Mouse (Mus musculus) left cerebral cortex, adult 2 months (tissue): ENCODE measurements around the gene Phf6. TPM values are rescaled to one million over a fixed set of nuclear protein-coding genes. Genes with fewer than 3 reads are reported as not detected.
"Not testable (repeated sequence)": the region's sequence is repeated elsewhere in the genome, so short reads cannot be mapped to it uniquely, and the experiment has no call there.

Source experiments
- DNase-seq, 2 experiments: peaks; one replicate each; pipeline ENCODE4 v3.0.0; 2021 to 2022; ENCODE audit warnings: low spot score in 2 of 2, mixed read lengths in 1 of 2; ENCODE audit errors: extremely low spot score in 1 of 2
- H3K27ac ChIP-seq: fragments of 200-600 bp; 2 replicates; pipeline ENCODE4 v1.8.1; 2022
- H3K4me3 ChIP-seq: fragments of 200-600 bp; 2 replicates; pipeline ENCODE4 v1.8.1; 2022
- CTCF ChIP-seq: fragments of 200-600 bp; IDR thresholded peaks from 2 replicates; pipeline ENCODE4 v1.8.1; 2022; ENCODE audit warnings: antibody characterized with exemption, mild to moderate bottlenecking, moderate library complexity
- intact Hi-C: fragments of 180-260 bp; cut with DNase I; formaldehyde crosslinking; loops from one replicate; pipeline ENCODE4 v1.15.1; 2025
- total RNA-seq, 2 experiments: library from RNA; stranded (reverse); gene quantifications; 2 replicates each; pipeline ENCODE4 v1.2.3; 2021

The Phf6 gene
- total RNA-seq, 2 experiments from 2014 or later = 17.0 to 17.2 TPM

DNA sequence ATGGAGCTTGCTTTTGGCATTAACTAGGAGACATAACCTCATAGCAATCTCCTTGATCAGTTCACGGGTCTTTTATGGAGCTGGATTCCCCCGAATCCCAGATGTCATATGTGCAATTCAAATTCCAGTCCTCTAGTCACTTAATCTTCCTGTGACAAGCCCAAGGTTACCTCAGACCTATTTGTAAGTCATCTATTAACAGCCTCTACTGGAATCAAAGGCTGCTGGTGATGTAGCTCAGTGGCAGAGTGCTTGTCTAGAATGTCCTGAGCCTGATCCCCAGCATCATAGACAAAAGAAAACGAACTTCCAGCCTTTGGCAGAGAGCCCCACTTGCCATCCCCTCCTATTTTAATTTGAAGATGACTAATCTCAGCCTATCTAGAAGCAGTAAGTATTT, 69.3 kb downstream of the Phf6 start:
- no peak overlapping the region for H3K4me3 ChIP-seq
- DNase-seq = no peak
- no peak for TF ChIP-seq CTCF
- no peak overlapping the region for H3K27ac ChIP-seq
- intact Hi-C loops = no loop called here

GRCm38 (mm10) chrX:52987905-52988783, 76.1 kb downstream of the Phf6 start, which contains the start of gene Hprt:
Gene Hprt, plus strand, starts transcription at chrX:52988137.
- peak; percentile 81 to 86 for DNase-seq
- intact Hi-C loops = no loop called here
- TF ChIP-seq CTCF = no peak

GRCm38 (mm10) chrX:52994726-52995125, 82.7 kb downstream of the Phf6 start:
- H3K4me3 ChIP-seq, DNase-seq, H3K27ac ChIP-seq, intact Hi-C loops: not testable (repeated sequence)

More at GRCm38 (mm10) chrX:52987905-52988783, 76.1 kb downstream of the Phf6 start, which contains the start of gene Hprt:
- peak within 1 kb of the TSS; percentile 54 for H3K4me3 ChIP-seq
- H3K27ac ChIP-seq = peak within 1 kb of the TSS; percentile 86

DNA sequence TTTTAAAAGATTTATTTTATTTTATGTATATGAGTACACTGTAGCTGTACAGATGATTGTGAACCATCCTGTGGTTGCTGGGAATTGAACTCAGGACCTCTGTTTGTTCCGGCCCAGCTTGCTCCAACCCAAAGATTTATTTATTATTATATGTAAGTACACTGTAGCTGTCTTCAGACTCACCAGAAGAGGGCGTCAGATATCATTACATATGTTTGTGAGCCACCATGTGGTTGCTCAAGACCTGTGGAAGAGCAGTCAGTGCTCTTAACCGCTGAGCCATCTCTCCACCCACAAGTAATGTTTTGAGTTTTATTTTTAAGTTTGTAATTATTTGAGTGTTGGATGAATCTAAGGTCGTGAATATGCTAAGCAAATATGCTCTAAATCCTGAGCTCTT, 92.8 kb downstream of the Phf6 start:
- H3K27ac ChIP-seq, DNase-seq, H3K4me3 ChIP-seq: not testable (repeated sequence)
- intact Hi-C loops = loop anchor here (5.0 kb wide), 1 partner anchor 247 kb away; no protein-coding TSS in a partner anchor
- peak; percentile 20 for TF ChIP-seq CTCF

DNA sequence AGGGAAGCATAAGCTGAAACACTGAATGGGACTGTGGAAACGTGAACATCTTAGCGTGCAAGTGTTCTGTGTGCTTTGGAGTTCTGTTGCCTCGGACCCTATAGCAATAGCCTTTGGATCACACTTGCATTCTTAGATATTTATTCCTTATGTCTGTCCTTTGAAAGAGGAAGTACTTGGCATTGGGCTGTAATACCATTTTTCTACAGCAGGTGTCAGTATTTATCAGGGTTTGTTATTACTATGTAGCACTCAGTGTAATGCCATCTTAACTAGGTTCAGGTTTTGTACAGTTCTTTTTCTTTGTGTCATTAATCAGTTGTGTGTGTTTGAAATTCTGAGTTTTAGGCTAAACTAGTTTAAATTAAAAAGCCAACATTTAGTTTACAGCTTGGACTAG, 94.0 kb downstream of the Phf6 start:
- intact Hi-C loops = loop anchor here (5.0 kb wide), 1 partner anchor 246 kb away; no protein-coding TSS in a partner anchor
- Histone ChIP-seq H3K4me3 (no peak overlapping the region), H3K27ac (no peak overlapping the region)
- DNase-seq = no peak
- peak; percentile 79 for TF ChIP-seq CTCF

Other genes with a start within 250 kb of the Phf6 start
- gene Ccdc160, start 121.1 kb upstream of the Phf6 start, total RNA-seq = 1 to 10 TPM; 2.5 to 3.4 TPM
- 100 to 1,000 TPM; 125 to 166 TPM for gene Hprt, start 75.9 kb downstream of the Phf6 start, total RNA-seq